Mouse (Mus musculus) C2C12 (cell line): Measurements from ENCODE around the gene Slit3. TPM values are rescaled to one million over a fixed set of nuclear protein-coding genes. Genes with fewer than 3 reads are reported as not detected.

ENCODE experiments used
- H3K27me3 ChIP-seq: one replicate; pipeline ENCODE4 v1.6.1; 2011; ENCODE audit not compliant: control insufficient read depth, insufficient read depth, insufficient read length
- H3K36me3 ChIP-seq: one replicate; pipeline ENCODE4 v1.6.1; 2011; ENCODE audit not compliant: control insufficient read depth, insufficient read depth
- H3K4me3 ChIP-seq: one replicate; pipeline ENCODE4 v1.5.1; 2011; ENCODE audit warnings: mild to moderate bottlenecking, control low read depth; ENCODE audit not compliant: poor library complexity, insufficient read depth, severe bottlenecking
- H3K79me2 ChIP-seq: one replicate; pipeline ENCODE4 v1.6.1; 2011; ENCODE audit not compliant: control insufficient read depth, insufficient read depth
- H3K79me3 ChIP-seq: one replicate; pipeline ENCODE4 v1.6.1; 2011; ENCODE audit warnings: low read depth, control low read depth
- H3ac ChIP-seq: one replicate; pipeline ENCODE3; 2011; ENCODE audit warnings: low read depth; ENCODE audit not compliant: control insufficient read depth, insufficient read length
- CEBPB ChIP-seq: IDR thresholded peaks from one replicate; pipeline ENCODE4 v1.6.1; 2011; ENCODE audit warnings: low read depth, mild to moderate bottlenecking, control low read depth, moderate library complexity
- CTCF ChIP-seq: IDR thresholded peaks from one replicate; pipeline ENCODE4 v1.5.1; 2011; ENCODE audit not compliant: control insufficient read depth, insufficient read depth, insufficient read length
- FOSL1 ChIP-seq: IDR thresholded peaks from one replicate; pipeline ENCODE4 v1.8.0; 2011; ENCODE audit warnings: mild to moderate bottlenecking, low read length; ENCODE audit not compliant: poor library complexity, insufficient read depth, severe bottlenecking
- MAX ChIP-seq: IDR thresholded peaks from one replicate; pipeline ENCODE4 v1.6.1; 2011; ENCODE audit warnings: mild to moderate bottlenecking, control low read depth
- MYOD1 ChIP-seq: IDR thresholded peaks from one replicate; pipeline ENCODE4 v1.6.1; 2011; ENCODE audit warnings: low read depth; ENCODE audit not compliant: control insufficient read depth, insufficient read length
- MYOG ChIP-seq: IDR thresholded peaks from one replicate; pipeline ENCODE4 v1.6.1; 2011; ENCODE audit not compliant: control insufficient read depth, insufficient read length; ENCODE audit errors: extremely low read depth
- USF1 ChIP-seq: IDR thresholded peaks from one replicate; pipeline ENCODE4 v1.6.1; 2011; ENCODE audit warnings: low read depth, mild to moderate bottlenecking, control low read depth, moderate library complexity
- polyA plus RNA-seq: library from polyadenylated mRNA; unstranded; fragments of >200 nt; fragmentation: generic; extraction: Trizol; gene quantifications from one replicate; pipeline ENCODE4 v1.2.1, GENCODE M21; 2012; ENCODE audit warnings: missing spikeins

The Slit3 gene
- polyA plus RNA-seq, 1 experiment: not detected

GRCm38 (mm10) chr11:35697476-35697875 is 576.5 kb downstream of the Slit3 start:
- peaks cover 6% of the 10 kb centered on the region for H3K27me3 ChIP-seq
- H3ac ChIP-seq: no peak overlapping the region
- TF ChIP-seq FOSL1 (no peak), CEBPB (no peak), MYOD1 (no peak), MYOG (no peak), MAX (no peak), CTCF (no peak), USF1 (no peak)
- no peak overlapping the region for H3K4me3 ChIP-seq
- H3K36me3 ChIP-seq: no peaks in the 10 kb centered on the region
- no peaks in the 10 kb centered on the region for H3K79me3 ChIP-seq
- no peaks in the 10 kb centered on the region for H3K79me2 ChIP-seq

- no peaks in the 10 kb centered on the region for H3K36me3 ChIP-seq
- no peaks in the 10 kb centered on the region for H3K79me2 ChIP-seq
- no peak overlapping the region for H3ac ChIP-seq
- no peak overlapping the region for H3K4me3 ChIP-seq
- H3K79me3 ChIP-seq: no peaks in the 10 kb centered on the region
- no peak for TF ChIP-seq MYOD1
- TF ChIP-seq CEBPB: no peak
- no peak for TF ChIP-seq FOSL1
- no peak for TF ChIP-seq CTCF
- peaks cover 6% of the 10 kb centered on the region for H3K27me3 ChIP-seq
Observed at GRCm38 (mm10) chr11:35698901-35699300, 577.9 kb downstream of the Slit3 start.

GRCm38 (mm10) chr11:35703471-35703870 is 582.4 kb downstream of the Slit3 start:
- Histone ChIP-seq H3K36me3 (no peaks in the 10 kb centered on the region), H3K27me3 (peaks cover 6% of the 10 kb centered on the region), H3ac (no peak overlapping the region), H3K4me3 (no peak overlapping the region), H3K79me2 (no peaks in the 10 kb centered on the region), H3K79me3 (no peaks in the 10 kb centered on the region)
- TF ChIP-seq FOSL1 (no peak), MYOG (no peak), MAX (no peak), MYOD1 (no peak), CTCF (no peak), USF1 (no peak), CEBPB (no peak)

- TF ChIP-seq CTCF (no peak), MYOG (no peak), CEBPB (no peak), MYOD1 (no peak), USF1 (no peak), MAX (no peak), FOSL1 (no peak)
- Histone ChIP-seq H3K79me2 (no peaks in the 10 kb centered on the region), H3K36me3 (no peaks in the 10 kb centered on the region), H3K4me3 (no peak overlapping the region), H3K27me3 (peaks cover 6% of the 10 kb centered on the region), H3K79me3 (no peaks in the 10 kb centered on the region), H3ac (no peak overlapping the region)
Observed at GRCm38 (mm10) chr11:35704381-35704780, 583.4 kb downstream of the Slit3 start.

- no peaks in the 10 kb centered on the region for H3K36me3 ChIP-seq
- no peaks in the 10 kb centered on the region for H3K79me2 ChIP-seq
- peaks cover 6% of the 10 kb centered on the region for H3K27me3 ChIP-seq
- H3K79me3 ChIP-seq: no peaks in the 10 kb centered on the region
- H3K4me3 ChIP-seq: no peak overlapping the region
- H3ac ChIP-seq: no peak overlapping the region
- TF ChIP-seq USF1: no peak
- no peak for TF ChIP-seq CEBPB
- no peak for TF ChIP-seq FOSL1
- no peak for TF ChIP-seq MYOG
- TF ChIP-seq MYOD1: no peak
- no peak for TF ChIP-seq CTCF
- no peak for TF ChIP-seq MAX
Observed at GRCm38 (mm10) chr11:35704927-35705326, 583.9 kb downstream of the Slit3 start.

DNA sequence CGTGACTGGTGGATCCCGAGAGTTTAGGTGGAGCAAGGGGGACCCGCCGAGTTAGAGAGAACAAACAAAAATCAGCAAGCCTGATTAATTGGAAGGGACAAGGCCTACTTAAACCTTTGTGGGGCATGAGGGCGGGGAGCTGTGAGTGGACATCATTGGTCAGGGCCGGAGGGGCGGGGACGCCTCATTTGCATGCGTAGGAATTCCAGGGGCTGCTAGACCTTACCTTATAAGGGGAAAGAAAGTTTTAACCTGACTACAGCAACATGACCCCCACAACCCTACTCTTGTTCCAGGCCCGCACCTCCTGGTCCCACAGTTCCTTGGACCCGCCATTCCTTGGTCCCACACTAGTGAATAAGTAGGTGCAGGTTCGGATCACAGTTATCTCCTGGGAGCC is 586.4 kb downstream of the Slit3 start:
- H3K4me3 ChIP-seq: no peak overlapping the region
- no peaks in the 10 kb centered on the region for H3K36me3 ChIP-seq

More for the DNA sequence above, 586.4 kb downstream of the Slit3 start:
- Histone ChIP-seq H3K79me3 (no peaks in the 10 kb centered on the region), H3K79me2 (no peaks in the 10 kb centered on the region), H3ac (no peak overlapping the region), H3K27me3 (no peaks in the 10 kb centered on the region)
- TF ChIP-seq USF1 (no peak), FOSL1 (no peak), MAX (no peak), MYOG (no peak), CTCF (no peak), CEBPB (no peak), MYOD1 (no peak)
